Mouse (Mus musculus) gastrocnemius, postnatal 36 days (tissue): ENCODE results near the gene Rabgef1. TPM values are rescaled to one million over a fixed set of nuclear protein-coding genes. Genes with fewer than 3 reads are reported as not detected.

Experiments used
- DNase-seq, 2 experiments: peaks; one replicate each; pipeline ENCODE4 v3.0.0; 2022
- intact Hi-C: fragments of 180-260 bp; cut with DNase I; formaldehyde crosslinking; loops from one replicate; pipeline ENCODE4 v1.15.1; 2025
- total RNA-seq, 2 experiments: library from RNA; stranded (reverse); gene quantifications; 2 replicates each; pipeline ENCODE4 v1.2.3; 2021

Rabgef1 gene
- total RNA-seq, 2 experiments from 2014 or later: 67.7 to 81.8 TPM

- intact Hi-C loops: no loop called here
- DNase-seq: no peak
Measured at GRCm38 (mm10) chr5:130204560-130204959, 33.0 kb downstream of the Rabgef1 start.

DNA sequence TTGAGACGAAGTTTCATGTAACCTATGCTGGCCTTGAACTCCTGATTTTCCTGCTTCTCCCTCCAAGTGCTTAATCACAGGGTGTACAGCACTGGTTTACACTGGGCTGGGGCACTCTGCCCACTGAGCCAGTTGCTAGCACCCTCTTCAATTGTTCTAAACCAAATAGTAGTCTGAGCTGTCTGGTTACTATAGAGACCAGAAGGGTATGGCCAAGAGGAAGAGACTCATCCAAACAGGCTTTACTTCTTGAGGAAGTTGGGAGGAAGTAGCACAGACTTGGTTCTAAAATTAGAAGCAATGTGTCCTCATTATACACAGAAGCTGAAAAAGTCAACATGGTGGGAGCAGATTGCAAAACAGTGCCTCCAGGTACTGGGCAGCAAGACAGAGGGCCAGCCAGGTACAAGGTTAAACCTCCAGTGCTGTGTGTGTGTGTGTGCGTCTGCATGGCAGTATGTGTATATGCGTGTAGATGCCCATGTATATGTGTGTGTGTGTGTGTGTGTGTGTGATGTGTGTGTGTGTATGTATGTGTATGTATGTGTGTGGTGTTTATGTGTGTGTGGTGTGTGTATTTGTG is 33.9 kb downstream of the Rabgef1 start:
- intact Hi-C loops: no loop called here

GRCm38 (mm10) chr5:130207299-130207698 is 35.7 kb downstream of the Rabgef1 start:
- intact Hi-C loops: no loop called here
- DNase-seq: no peak

More for the DNA sequence above, 33.9 kb downstream of the Rabgef1 start:
- DNase-seq: no peak

DNA sequence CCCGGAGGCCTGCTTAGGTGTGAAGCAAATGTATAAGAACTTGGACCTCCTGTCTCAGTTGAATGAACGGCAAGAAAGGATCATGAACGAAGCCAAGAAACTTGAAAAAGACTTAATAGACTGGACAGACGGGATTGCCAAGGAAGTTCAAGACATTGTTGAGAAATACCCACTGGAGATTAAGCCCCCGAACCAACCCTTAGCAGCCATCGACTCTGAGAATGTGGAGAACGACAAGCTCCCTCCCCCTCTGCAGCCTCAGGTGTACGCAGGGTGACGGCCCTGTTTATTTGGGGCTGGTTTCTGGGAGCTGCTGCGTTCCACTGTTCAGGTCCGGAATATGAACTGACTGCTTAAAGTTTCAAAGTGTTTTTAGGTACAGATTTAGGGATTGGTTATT is 41.4 kb downstream of the Rabgef1 start:
- DNase-seq: no peak
- intact Hi-C loops: no loop called here

DNA sequence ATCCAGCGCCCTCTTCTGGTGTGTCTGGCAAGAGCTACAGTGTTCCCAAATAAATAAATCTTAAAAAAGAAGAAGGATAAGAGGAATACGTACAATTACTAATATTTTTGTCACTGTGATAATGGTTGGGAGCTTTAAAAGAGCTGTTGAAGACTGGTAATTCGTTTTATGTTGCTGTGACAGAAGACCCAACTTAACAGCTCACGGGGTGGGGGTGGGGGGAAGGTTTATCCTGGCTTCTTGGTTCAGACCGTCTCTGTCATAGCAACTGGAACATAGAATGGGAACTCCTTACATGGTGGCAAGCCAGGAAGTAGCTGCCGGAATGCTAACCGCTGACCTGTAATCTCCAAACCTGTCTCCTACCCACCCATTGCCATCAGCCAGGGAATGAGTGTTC is 45.2 kb downstream of the Rabgef1 start, which contains the start of gene Tmem248:
Gene Tmem248, plus strand, starts transcription at position 301 of the 400 bp plus-strand sequence.
- DNase-seq: no peak
- intact Hi-C loops: no loop called here

DNA sequence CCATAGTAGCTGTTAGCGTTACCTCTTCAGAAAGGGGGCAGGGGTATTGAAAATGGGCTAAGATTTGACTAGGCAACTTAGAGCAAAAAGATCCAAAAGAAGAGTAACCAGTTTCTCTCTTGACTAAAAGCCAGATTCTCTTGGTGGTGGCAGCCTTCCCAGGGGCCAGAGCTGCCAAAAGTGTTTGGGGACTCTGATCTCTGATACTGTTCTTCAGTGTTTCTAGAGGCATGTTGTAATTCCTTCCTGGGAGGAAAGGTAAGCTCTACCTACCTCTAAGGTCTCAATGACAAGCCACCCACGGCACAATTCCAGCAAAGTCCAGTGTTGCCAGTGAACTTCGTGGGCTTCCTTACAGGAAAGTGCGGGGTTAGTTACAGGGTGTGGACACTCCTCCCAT is 45.8 kb downstream of the Rabgef1 start:
- intact Hi-C loops: no loop called here
- DNase-seq: no peak

- intact Hi-C loops: no loop called here
- DNase-seq: no peak
Measured at GRCm38 (mm10) chr5:130218336-130218735, 46.7 kb downstream of the Rabgef1 start.

GRCm38 (mm10) chr5:130221316-130221715 is 49.7 kb downstream of the Rabgef1 start:
- no peak for DNase-seq
- intact Hi-C loops: loop anchor here (5.0 kb wide), 1 partner anchor 49 kb away; the partner anchor contains the start of gene Rabgef1

DNA sequence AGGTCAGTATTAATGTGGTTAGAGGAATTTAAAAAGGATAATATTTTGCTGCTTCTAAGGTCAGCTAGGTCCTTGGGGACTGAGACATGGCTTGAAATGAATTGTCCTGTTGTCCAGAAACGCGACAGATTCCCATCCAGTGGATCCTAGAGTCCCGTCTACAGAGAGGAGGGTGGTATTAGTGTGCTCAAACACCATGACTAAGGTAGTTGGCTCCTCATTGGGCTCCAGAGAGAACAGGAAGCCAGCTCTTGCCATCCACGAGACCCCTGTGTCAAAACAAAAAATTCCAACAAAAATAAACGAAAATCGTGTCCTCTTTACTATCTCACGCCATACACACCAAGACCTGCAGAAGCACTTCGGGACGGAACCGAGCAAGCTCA is 50.2 kb downstream of the Rabgef1 start:
- intact Hi-C loops: loop anchor here (5.0 kb wide), 1 partner anchor 49 kb away; the partner anchor contains the start of gene Rabgef1
- DNase-seq: no peak

- peak; percentile 92 to 95 for DNase-seq
- intact Hi-C loops: loop anchor here (5.0 kb wide), 1 partner anchor 50 kb away; the partner anchor contains the start of gene Rabgef1
Measured at GRCm38 (mm10) chr5:130222146-130223004, 50.8 kb downstream of the Rabgef1 start.

DNA sequence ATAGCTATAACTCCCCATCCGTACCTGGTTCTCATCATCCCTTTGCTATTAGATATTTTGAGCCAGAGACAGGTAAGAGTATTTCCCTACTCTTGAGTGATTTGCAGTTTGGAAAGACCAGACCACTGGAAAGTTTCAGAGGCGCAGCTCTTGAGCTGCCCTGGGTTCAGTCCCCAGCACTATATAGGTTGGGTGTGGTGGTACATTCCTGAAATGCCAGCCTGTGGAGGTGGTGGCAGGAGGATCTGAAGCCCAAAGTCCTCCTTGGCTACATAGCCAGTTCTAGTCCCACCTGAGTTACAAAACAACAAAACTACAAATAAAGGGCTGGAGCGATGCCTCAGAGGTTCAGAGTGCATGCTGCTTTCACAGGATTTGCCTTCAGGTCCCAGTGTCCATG is 55.2 kb downstream of the Rabgef1 start:
- intact Hi-C loops: no loop called here
- DNase-seq: no peak

DNA sequence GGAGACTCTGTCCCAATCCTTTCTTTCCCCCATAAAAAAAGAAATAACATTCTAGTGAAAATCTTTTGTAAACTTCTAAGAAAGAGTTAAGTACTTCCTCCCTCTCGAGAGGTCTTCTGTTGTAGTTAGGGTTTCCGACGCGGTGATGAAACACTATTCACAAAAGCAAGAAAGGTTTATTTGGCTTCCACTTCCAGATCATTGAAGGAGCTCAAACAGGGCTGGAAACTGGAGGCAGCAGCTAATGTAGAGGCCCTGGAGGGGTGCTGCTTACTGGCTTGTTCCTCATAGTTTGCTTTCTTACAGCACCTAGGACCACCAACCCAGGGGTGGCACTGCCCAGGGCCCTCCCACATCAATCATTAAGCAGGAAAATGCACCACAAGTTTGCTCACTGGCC is 56.5 kb downstream of the Rabgef1 start:
- DNase-seq: no peak
- intact Hi-C loops: no loop called here

GRCm38 (mm10) chr5:130236302-130236701 is 64.7 kb downstream of the Rabgef1 start:
- no peak for DNase-seq
- intact Hi-C loops: no loop called here

DNA sequence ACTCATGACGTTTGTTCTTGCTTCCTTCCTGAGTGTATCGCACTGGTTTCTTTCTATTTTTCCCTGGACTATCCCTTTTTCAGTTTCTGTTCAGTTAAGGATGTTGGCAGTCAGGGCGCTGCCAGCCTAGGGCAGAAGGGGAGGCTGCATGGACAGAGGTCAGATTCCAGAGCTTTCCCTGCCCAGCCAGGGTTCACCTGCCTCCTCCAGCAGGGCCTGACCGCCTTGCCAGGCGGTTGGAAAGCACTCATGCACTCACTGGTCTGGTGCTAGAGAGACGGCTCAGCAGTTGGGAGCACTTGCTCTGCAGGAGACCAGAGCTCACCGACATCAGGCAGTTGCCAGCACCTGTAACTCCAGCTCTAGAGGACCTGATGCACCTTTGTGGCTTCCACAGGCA is 67.6 kb downstream of the Rabgef1 start:
- intact Hi-C loops: no loop called here
- DNase-seq: no peak

DNA sequence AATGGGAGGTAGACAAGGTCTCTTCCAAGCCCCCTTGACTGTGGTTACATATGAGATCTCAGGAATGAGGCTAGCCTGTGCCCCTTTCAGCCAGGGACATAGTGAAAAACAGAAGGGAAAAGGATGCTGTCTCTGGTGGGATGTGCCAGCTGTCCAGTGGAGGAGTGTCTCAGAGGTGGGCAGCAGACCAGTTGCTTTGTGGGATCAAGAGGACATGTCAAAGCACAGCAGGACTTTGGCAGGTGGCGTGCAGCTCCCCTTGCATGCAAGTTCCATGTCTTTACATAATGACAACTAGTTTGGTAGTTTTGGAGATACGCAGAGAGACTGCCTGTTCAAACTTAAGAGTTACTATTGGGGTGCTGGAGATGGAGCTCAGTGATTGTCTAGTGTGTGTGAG is 68.3 kb downstream of the Rabgef1 start:
- DNase-seq: no peak
- intact Hi-C loops: no loop called here

GRCm38 (mm10) chr5:130241426-130241825 is 69.8 kb downstream of the Rabgef1 start:
- DNase-seq: no peak
- intact Hi-C loops: no loop called here

DNA sequence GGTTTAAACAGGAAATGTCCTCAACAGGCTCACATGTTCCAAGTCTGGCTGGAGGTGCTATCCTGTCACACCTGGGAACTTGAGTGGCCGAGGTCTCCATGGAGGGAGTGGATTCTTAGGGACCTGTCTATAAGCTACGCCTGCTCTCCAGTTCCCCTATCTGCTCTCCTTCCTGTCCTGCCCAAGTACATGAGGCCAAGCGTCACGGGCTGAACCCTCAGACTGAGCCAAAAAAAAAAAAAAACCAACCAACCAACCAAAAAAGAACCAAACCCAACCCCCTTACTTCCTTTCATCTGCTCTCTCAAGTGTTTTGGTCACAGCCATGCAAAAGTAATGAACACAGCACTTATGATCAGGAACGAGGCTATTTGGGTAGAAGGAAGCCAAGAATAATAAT is 76.2 kb downstream of the Rabgef1 start:
- intact Hi-C loops: no loop called here
- no peak for DNase-seq

DNA sequence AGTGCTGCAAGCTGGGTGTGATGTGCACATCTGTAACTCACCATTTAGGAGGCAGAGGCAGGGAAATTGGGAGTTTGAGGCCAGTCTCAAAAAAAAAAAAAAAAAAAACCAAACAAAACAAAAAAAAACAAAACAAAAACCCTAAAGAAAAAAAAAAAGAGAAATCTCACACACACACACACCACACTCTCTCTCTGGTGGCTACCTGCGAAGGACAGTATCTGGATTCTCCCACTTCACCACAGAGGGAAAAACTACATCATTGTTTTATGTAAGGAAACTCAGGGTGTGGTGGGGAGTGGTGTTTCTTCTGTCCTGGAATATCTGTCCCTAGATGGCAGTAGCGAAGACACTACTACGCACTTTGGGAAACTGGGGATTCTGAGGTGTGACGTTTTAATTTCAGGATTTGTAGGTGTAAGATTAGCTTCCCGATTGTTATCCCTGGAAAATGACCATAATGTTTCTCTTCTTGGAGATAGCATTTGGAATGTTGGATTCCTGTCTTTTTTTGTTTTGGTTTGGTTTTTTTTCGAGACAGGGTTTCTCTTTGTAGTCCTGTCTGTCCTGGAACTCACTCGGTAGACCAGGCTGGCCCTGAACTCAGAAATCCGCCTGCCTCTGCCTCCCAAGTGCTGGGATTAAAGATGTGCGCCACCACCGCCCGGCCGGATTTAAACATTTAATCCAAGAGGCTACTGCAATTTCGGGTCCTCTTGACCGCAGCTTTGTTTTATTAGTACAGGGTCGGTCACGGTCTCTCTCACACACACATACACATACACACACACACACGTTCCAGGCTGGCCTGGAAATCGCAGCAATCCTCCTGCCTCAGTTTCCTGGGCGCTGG is 82.8 kb downstream of the Rabgef1 start:
- no peak for DNase-seq
- intact Hi-C loops: no loop called here

DNA sequence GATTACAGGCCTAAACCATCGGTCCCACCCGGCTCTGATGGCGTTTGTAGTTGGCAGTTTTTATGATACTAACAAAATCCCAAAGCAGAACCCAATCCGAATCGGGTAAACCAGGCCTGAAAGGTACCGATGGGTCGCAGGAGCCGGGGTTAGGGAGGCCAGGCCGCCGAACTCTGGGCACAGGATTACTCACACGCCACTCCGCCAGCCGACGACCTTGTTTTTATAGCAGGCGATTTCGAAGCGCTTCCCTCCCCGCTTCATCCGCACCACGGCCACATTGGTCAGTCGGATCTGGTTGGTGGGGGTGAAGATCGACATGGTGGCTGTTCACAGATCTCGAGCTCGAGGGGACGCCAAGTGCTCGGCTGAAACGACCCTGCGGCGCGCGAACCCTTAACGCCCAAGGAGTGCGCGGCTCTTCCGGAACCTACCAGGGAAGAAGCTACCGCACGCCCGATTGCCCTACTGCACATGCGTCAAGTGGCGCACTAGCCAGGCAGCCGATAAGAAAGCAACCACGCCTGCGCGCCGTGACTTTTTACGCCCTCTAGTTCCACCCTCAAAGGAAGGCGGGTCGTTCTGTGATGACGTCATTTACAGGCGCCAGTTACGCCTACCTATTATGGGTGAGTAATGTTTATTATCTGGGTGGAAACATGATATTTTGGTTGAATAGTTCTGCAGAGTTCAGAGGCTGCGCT is 83.6 kb downstream of the Rabgef1 start, which contains the start of the genes Sbds and Tyw1:
Gene Sbds, minus strand, starts transcription at position 514 of the 704 bp plus-strand sequence.
Gene Tyw1, plus strand, starts transcription at position 603 of the 704 bp plus-strand sequence.
- intact Hi-C loops: no loop called here
- peak; percentile 95 to 97 for DNase-seq
